Mouse (Mus musculus): ENCODE data around the gene Cxcl1. TPM values are rescaled to one million over a fixed set of nuclear protein-coding genes. Genes with fewer than 3 reads are reported as not detected.

Cxcl1 gene
- polyA plus RNA-seq, 1 experiment from 2014 or later = 0.42 TPM

DNA sequence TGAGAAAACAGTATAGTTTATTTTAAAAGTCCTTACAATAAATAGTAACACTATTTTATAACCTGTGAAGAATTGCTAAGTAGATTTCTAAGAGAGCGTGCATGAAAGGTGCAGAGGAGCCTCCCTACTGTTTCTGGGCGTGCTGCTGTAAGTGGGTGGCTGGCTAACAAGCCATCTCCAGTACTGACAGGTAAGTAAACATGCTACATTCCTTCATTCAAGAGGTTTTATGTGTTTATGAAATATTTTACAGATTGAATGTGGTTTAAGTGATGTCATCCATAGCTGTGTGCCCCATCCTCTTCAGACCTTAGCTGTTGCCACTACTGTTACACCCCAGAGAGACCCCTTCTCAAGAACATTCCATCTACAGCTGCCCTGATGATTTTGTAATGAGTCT, 32.6 kb upstream of the Cxcl1 start:
- Histone ChIP-seq H3K27ac (replicated peaks in 1 of 2; ENCODE audit: control insufficient read depth in 1 of 2, insufficient read depth in 1 of 2, low read depth in 2 of 2, low read length in 2 of 2) (no peak overlapping the region), H3K9me3 (ENCODE audit: control insufficient read depth, low read length) (no peaks in the 10 kb centered on the region), H3K4me3 (ENCODE audit: control insufficient read depth in 1 of 2, insufficient read depth in 1 of 2, low read depth in 1 of 2, low read length in 2 of 2) (no peak overlapping the region), H3K4me2 (ENCODE audit: low read length) (no peak overlapping the region), H3K4me1 (ENCODE audit: control insufficient read depth in 2 of 2, insufficient read depth in 2 of 2, low read length in 2 of 2) (no peaks in the 10 kb centered on the region; a peak in 1 of 4 replicates), H3K9ac (ENCODE audit: low read length) (no peak overlapping the region), H3K36me3 (ENCODE audit: control insufficient read depth, insufficient read depth, low read length) (no peaks in the 10 kb centered on the region), H3K27me3 (ENCODE audit: control insufficient read depth, insufficient read depth, low read length) (no peaks in the 10 kb centered on the region)
- ATAC-seq (ENCODE audit: insufficient number of reproducible peaks, insufficient read depth, low FRiP score, low read depth) = no peak
- WGBS = 85% methylated on average over 2 of the region's 2 CpGs

DNA sequence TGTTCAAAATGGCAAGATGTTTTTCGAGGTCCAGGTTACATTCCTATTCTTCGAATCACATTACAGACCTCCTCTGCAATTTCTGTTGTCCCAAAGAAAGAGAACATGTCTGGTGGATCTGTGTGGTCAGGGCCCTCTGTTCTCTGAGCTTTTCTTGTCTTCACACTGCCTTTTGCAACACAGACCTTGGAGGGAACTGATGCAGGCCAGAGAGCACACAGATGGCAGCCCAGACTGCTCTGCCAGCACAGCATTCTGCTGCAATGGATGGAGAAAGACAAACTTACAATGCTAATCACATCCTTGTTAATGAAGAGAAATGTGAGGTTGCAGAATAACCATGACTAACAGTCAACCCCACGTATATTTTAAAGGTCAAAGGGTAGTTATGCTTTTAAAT, 32.0 kb upstream of the Cxcl1 start:
- Histone ChIP-seq H3K36me3 (ENCODE audit: control insufficient read depth, insufficient read depth, low read length) (no peaks in the 10 kb centered on the region), H3K9me3 (ENCODE audit: control insufficient read depth, low read length) (no peaks in the 10 kb centered on the region), H3K4me1 (ENCODE audit: control insufficient read depth in 2 of 2, insufficient read depth in 2 of 2, low read length in 2 of 2) (no peaks in the 10 kb centered on the region; a peak in 1 of 4 replicates), H3K27me3 (ENCODE audit: control insufficient read depth, insufficient read depth, low read length) (no peaks in the 10 kb centered on the region), H3K4me3 (ENCODE audit: control insufficient read depth in 1 of 2, insufficient read depth in 1 of 2, low read depth in 1 of 2, low read length in 2 of 2) (no peak overlapping the region), H3K9ac (ENCODE audit: low read length) (no peak overlapping the region), H3K27ac (replicated peaks in 1 of 2; ENCODE audit: control insufficient read depth in 1 of 2, insufficient read depth in 1 of 2, low read depth in 2 of 2, low read length in 2 of 2) (no peak overlapping the region), H3K4me2 (ENCODE audit: low read length) (no peak overlapping the region)
- ATAC-seq (ENCODE audit: insufficient number of reproducible peaks, insufficient read depth, low FRiP score, low read depth) = no peak
- WGBS = 76% methylated on average over 3 of the region's 3 CpGs

DNA sequence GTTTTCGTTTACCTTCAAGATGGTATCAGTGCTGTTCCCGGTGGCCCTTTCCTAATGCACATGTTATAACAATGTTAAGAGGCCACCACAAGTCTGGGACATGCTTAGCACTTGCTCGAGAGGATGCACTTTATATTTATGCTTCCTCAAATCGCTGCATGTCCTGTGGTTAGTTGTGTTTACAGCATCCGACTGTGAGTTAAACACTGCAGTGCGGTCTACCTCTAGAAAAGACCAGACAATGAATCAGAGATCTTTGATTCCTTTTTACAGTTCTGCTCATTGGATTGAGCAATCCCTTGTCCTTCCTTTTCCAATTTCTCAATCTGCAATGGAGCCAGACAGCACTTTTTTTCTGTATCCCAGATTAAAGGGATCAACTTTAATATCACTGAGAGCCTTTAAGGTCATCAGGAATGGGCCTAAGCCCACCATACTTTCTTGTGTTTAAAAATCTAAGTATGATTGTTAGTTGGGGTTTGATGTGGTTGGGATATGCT, 29.1 kb upstream of the Cxcl1 start:
- Histone ChIP-seq H3K27me3 (ENCODE audit: control insufficient read depth, insufficient read depth, low read length) (no peaks in the 10 kb centered on the region), H3K4me1 (ENCODE audit: control insufficient read depth in 2 of 2, insufficient read depth in 2 of 2, low read length in 2 of 2) (no peaks in the 10 kb centered on the region; a peak in 1 of 4 replicates), H3K4me3 (ENCODE audit: control insufficient read depth in 1 of 2, insufficient read depth in 1 of 2, low read depth in 1 of 2, low read length in 2 of 2) (no peak overlapping the region), H3K9ac (ENCODE audit: low read length) (no peak overlapping the region), H3K4me2 (ENCODE audit: low read length) (no peak overlapping the region), H3K27ac (replicated peaks in 1 of 2; ENCODE audit: control insufficient read depth in 1 of 2, insufficient read depth in 1 of 2, low read depth in 2 of 2, low read length in 2 of 2) (no peak overlapping the region), H3K36me3 (ENCODE audit: control insufficient read depth, insufficient read depth, low read length) (no peaks in the 10 kb centered on the region), H3K9me3 (ENCODE audit: control insufficient read depth, low read length) (no peaks in the 10 kb centered on the region)
- WGBS = 77% methylated on average over 6 of the region's 6 CpGs
- ATAC-seq (ENCODE audit: insufficient number of reproducible peaks, insufficient read depth, low FRiP score, low read depth) = no peak

DNA sequence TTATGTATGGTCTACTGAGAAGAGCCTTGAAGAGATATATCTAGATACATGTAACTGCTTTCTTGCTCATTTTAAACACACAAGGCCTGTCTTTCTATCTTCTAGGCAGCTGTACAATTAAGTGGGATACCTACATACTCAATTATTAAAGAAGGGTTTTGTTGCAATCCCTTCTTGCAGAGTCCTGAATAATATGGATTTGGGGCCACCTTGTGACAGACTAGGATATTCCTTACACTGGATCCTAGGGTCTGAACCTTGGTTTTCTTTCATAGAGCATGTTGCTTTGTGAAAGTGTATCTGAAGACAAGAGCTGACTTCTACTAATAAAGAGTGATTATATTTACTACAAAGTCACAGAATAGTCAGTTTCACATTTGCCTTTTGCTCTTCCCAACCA, 24.3 kb upstream of the Cxcl1 start:
- Histone ChIP-seq H3K4me3 (ENCODE audit: control insufficient read depth in 1 of 2, insufficient read depth in 1 of 2, low read depth in 1 of 2, low read length in 2 of 2) (no peak overlapping the region), H3K27me3 (ENCODE audit: control insufficient read depth, insufficient read depth, low read length) (no peaks in the 10 kb centered on the region), H3K27ac (replicated peaks in 1 of 2; ENCODE audit: control insufficient read depth in 1 of 2, insufficient read depth in 1 of 2, low read depth in 2 of 2, low read length in 2 of 2) (no peak overlapping the region), H3K9ac (ENCODE audit: low read length) (no peak overlapping the region), H3K4me1 (ENCODE audit: control insufficient read depth in 2 of 2, insufficient read depth in 2 of 2, low read length in 2 of 2) (no peaks in the 10 kb centered on the region), H3K9me3 (ENCODE audit: control insufficient read depth, low read length) (no peaks in the 10 kb centered on the region), H3K36me3 (ENCODE audit: control insufficient read depth, insufficient read depth, low read length) (no peaks in the 10 kb centered on the region), H3K4me2 (ENCODE audit: low read length) (no peak overlapping the region)
- no peak for ATAC-seq (ENCODE audit: insufficient number of reproducible peaks, insufficient read depth, low FRiP score, low read depth)

DNA sequence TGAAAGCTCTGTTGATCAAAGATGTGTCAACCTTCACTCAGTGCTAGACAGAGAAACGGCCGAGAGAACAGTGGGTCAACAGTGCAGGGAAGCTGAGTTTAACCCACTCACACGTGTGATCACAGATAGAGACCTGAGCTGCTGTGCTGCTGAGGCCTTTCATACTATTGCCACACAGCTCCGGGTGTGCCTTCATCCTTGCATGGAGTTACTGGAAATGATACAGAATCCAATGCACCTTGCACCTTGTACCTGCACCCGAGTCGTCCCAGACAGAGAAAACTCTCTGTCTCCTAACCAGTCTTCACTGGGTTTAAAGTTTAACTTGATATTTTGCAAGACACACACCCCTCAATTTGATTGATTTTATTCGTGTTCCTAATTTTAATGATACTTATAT, 18.7 kb upstream of the Cxcl1 start:
- peaks cover 0 to 8% of the 10 kb centered on the region in 2 experiments; a peak in 3 of 4 replicates for H3K4me1 ChIP-seq (ENCODE audit: control insufficient read depth in 2 of 2, insufficient read depth in 2 of 2, low read length in 2 of 2)
- WGBS = 72% methylated on average over 7 of the region's 7 CpGs

DNA sequence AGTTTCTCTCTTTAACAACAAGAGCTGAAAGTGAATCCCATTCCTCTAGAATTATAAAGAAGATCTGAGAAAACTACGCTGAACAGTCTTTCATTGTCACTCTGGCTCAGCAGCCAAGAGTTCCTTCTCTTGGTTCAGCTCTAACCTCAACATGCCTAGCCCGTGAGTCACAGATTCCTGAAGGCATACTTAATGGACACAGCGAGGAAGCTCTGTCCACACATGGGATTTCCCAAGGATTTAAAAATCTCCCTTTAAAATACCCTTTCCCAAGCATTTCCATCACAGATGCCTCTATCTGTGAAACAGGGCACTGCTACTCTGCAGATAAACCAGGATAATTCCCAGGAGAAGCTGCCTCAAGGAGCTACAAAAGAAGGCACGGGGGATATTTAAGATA, 15.0 kb upstream of the Cxcl1 start:
- Histone ChIP-seq H3K4me3 (ENCODE audit: control insufficient read depth in 1 of 2, insufficient read depth in 1 of 2, low read depth in 1 of 2, low read length in 2 of 2) (no peak overlapping the region), H3K27ac (replicated peaks in 1 of 2; ENCODE audit: control insufficient read depth in 1 of 2, insufficient read depth in 1 of 2, low read depth in 2 of 2, low read length in 2 of 2) (peak overlapping the region; percentile 44 to 53; a peak in 2 of 4 replicates), H3K27me3 (ENCODE audit: control insufficient read depth, insufficient read depth, low read length) (no peaks in the 10 kb centered on the region), H3K36me3 (ENCODE audit: control insufficient read depth, insufficient read depth, low read length) (no peaks in the 10 kb centered on the region), H3K4me1 (ENCODE audit: control insufficient read depth in 2 of 2, insufficient read depth in 2 of 2, low read length in 2 of 2) (peaks cover 0 to 8% of the 10 kb centered on the region in 2 experiments; a peak in 3 of 4 replicates), H3K9me3 (ENCODE audit: control insufficient read depth, low read length) (no peaks in the 10 kb centered on the region), H3K9ac (ENCODE audit: low read length) (no peak overlapping the region), H3K4me2 (ENCODE audit: low read length) (no peak overlapping the region)
- WGBS = 19% methylated on average over 4 of the region's 4 CpGs
- ATAC-seq (ENCODE audit: insufficient number of reproducible peaks, insufficient read depth, low FRiP score, low read depth) = no peak

More for the DNA sequence above, 18.7 kb upstream of the Cxcl1 start:
- no peak overlapping the region for H3K27ac ChIP-seq (replicated peaks in 1 of 2; ENCODE audit: control insufficient read depth in 1 of 2, insufficient read depth in 1 of 2, low read depth in 2 of 2, low read length in 2 of 2)
- no peak overlapping the region for H3K4me3 ChIP-seq (ENCODE audit: control insufficient read depth in 1 of 2, insufficient read depth in 1 of 2, low read depth in 1 of 2, low read length in 2 of 2)
- no peak for ATAC-seq (ENCODE audit: insufficient number of reproducible peaks, insufficient read depth, low FRiP score, low read depth)
- no peak overlapping the region for H3K4me2 ChIP-seq (ENCODE audit: low read length)
- H3K36me3 ChIP-seq (ENCODE audit: control insufficient read depth, insufficient read depth, low read length) = no peaks in the 10 kb centered on the region
- no peak overlapping the region for H3K9ac ChIP-seq (ENCODE audit: low read length)
- H3K27me3 ChIP-seq (ENCODE audit: control insufficient read depth, insufficient read depth, low read length) = no peaks in the 10 kb centered on the region
- H3K9me3 ChIP-seq (ENCODE audit: control insufficient read depth, low read length) = no peaks in the 10 kb centered on the region

DNA sequence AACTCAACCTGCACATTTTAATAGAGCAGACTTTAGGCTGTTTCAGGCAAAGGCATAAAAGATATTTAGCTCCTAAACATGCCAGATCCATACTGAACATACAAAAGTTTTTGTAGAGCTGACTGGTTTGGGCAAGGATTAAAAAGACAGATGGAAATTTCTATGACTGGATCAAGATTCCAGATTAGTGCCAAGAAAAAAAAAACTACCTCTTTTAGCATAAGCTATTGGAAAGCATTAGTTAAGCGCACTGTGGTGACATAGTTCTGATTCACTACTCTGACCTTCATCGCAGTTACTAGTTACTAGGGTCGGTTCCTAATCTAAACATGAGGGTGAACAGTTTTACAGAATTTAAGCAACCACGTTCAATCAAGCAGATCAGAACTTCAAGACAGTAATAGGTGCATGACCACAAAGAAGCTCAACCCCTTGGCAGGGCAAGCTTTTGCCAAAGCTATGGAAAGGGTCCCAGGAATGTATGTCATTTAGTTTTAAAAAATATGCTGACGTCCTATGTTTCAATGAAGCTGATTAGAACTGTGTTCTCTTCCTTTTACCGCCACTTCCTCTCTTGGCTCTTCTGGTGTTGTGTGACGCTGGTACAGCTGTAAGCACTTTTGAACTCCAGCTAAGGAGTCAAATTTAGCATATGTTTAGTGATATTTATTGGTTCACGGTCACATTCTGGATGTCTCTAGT, 14.4 kb upstream of the Cxcl1 start:
- Histone ChIP-seq H3K4me3 (ENCODE audit: control insufficient read depth in 1 of 2, insufficient read depth in 1 of 2, low read depth in 1 of 2, low read length in 2 of 2) (no peak overlapping the region), H3K4me1 (ENCODE audit: control insufficient read depth in 2 of 2, insufficient read depth in 2 of 2, low read length in 2 of 2) (peaks cover 0 to 8% of the 10 kb centered on the region in 2 experiments; a peak in 3 of 4 replicates), H3K27me3 (ENCODE audit: control insufficient read depth, insufficient read depth, low read length) (no peaks in the 10 kb centered on the region), H3K9me3 (ENCODE audit: control insufficient read depth, low read length) (no peaks in the 10 kb centered on the region), H3K4me2 (ENCODE audit: low read length) (no peak overlapping the region), H3K9ac (ENCODE audit: low read length) (no peak overlapping the region), H3K27ac (replicated peaks in 1 of 2; ENCODE audit: control insufficient read depth in 1 of 2, insufficient read depth in 1 of 2, low read depth in 2 of 2, low read length in 2 of 2) (no peak overlapping the region; a peak in 2 of 4 replicates), H3K36me3 (ENCODE audit: control insufficient read depth, insufficient read depth, low read length) (no peaks in the 10 kb centered on the region)
- WGBS = 65% methylated on average over 8 of the region's 8 CpGs
- ATAC-seq (ENCODE audit: insufficient number of reproducible peaks, insufficient read depth, low FRiP score, low read depth) = no peak

DNA sequence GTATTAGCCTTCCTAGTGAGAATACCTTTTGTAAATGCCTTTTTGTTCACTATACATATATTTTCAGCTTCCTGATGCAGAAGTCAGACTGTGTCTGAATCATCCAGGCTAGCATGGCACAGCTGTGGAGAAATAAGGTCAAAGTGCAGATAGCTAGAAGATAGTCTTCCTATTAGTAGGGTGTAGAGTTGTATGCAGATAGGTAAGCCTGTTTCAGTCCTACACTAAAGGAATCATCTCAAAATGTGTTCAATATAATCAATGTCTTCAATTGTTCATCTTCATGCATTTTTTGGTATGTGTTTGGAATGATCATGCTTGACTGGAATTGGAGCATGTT, 13.9 kb upstream of the Cxcl1 start:
- no peak for ATAC-seq (ENCODE audit: insufficient number of reproducible peaks, insufficient read depth, low FRiP score, low read depth)
- H3K27ac ChIP-seq (replicated peaks in 1 of 2; ENCODE audit: control insufficient read depth in 1 of 2, insufficient read depth in 1 of 2, low read depth in 2 of 2, low read length in 2 of 2) = no peak overlapping the region

More for the DNA sequence above, 13.9 kb upstream of the Cxcl1 start:
- Histone ChIP-seq H3K9me3 (ENCODE audit: control insufficient read depth, low read length) (no peaks in the 10 kb centered on the region), H3K36me3 (ENCODE audit: control insufficient read depth, insufficient read depth, low read length) (no peaks in the 10 kb centered on the region), H3K4me3 (ENCODE audit: control insufficient read depth in 1 of 2, insufficient read depth in 1 of 2, low read depth in 1 of 2, low read length in 2 of 2) (no peak overlapping the region), H3K27me3 (ENCODE audit: control insufficient read depth, insufficient read depth, low read length) (no peaks in the 10 kb centered on the region), H3K9ac (ENCODE audit: low read length) (no peak overlapping the region), H3K4me1 (ENCODE audit: control insufficient read depth in 2 of 2, insufficient read depth in 2 of 2, low read length in 2 of 2) (peaks cover 0 to 8% of the 10 kb centered on the region in 2 experiments; a peak in 3 of 4 replicates), H3K4me2 (ENCODE audit: low read length) (no peak overlapping the region)

Data from heart, embryonic 14.5 days (tissue).